Mouse (Mus musculus) hindbrain, embryonic 15.5 days (tissue): Measurements from ENCODE around the gene Zfp770. TPM values are rescaled to one million over a fixed set of nuclear protein-coding genes. Genes with fewer than 3 reads are reported as not detected.

Experiments
- microRNA-seq: library from miRNA; unstranded; fragments of <30 nt; microRNA quantifications from one replicate; pipeline ENCODE4, GENCODE M21; 2016
- polyA plus RNA-seq: library from polyadenylated mRNA; unstranded; fragments of >200 nt; fragmentation: Nextera tagmentation; extraction: Ambion mirVana; gene quantifications from 2 replicates; pipeline ENCODE4 v1.2.1, GENCODE M21; 2015

The Zfp770 gene
- polyA plus RNA-seq, 1 experiment from 2014 or later = 5.2 TPM

Small RNA genes lying within 50 kb of the gene (microRNA-seq; reads per million reads assigned to microRNA genes)
- gene Mir7002 = 0.65 reads per million

Other genes starting within 250 kb of the Zfp770 start
- gene Gjd2, start 187.8 kb downstream of the Zfp770 start, polyA plus RNA-seq = 10.9 and 11.8 TPM in 2 replicates
- 1.4 and 6.4 TPM in 2 replicates for gene Actc1, start 147.9 kb downstream of the Zfp770 start, polyA plus RNA-seq
- gene Aqr, start 14.4 kb downstream of the Zfp770 start, polyA plus RNA-seq = 35.3 and 38.3 TPM in 2 replicates